Mouse (Mus musculus): Measurements from ENCODE around the gene Negr1. TPM values are rescaled to one million over a fixed set of nuclear protein-coding genes. Genes with fewer than 3 reads are reported as not detected.

Negr1 gene
- total RNA-seq, 2 experiments from 2014 or later = not detected

DNA sequence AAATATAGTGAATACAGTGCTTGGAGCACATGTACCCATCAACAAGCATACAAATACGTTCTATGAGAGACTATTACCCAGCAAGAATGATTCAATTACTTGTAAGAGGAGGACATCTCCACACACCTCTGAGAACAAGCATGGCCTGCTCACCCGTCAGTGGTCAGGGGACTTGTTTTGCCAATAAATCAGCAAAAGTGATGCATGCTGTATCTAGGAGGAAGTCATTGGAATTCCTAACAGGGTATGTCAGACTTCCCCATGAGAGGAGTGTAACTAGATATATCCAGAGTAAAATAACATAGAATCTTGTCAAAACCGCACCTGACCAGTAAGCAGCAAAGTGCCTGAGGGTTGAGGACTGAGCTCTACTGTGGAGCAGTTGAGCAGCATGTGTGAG lies 629.0 kb downstream of the Negr1 start:
- ATAC-seq (replicated peaks; ENCODE audit: low FRiP score, poor library complexity, severe bottlenecking) = no peak

- no peak for ATAC-seq (replicated peaks; ENCODE audit: low FRiP score, poor library complexity, severe bottlenecking)
Observed at GRCm38 (mm10) chr3:157192021-157192420, 630.4 kb downstream of the Negr1 start.

- no peak for ATAC-seq (replicated peaks; ENCODE audit: low FRiP score, poor library complexity, severe bottlenecking)
Observed at GRCm38 (mm10) chr3:157193141-157193540, 631.5 kb downstream of the Negr1 start.

DNA sequence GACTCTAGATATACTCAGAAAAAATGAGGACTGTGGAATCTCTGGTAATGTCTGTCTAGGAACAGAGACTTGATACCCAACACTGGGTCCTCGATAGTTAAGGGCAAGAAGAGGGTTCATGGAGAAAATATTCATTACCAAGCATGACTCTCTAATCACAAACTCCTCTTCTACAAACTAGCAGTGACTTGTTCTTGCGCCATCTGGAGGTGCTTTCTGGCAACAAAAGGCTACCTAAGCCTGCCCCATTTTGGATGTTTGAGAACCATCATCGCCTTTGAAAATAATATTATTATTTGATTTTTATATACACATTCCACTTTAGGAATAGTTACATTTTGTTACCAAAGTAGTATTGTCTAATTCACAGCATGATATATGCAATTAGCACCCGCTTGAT lies 637.1 kb downstream of the Negr1 start:
- ATAC-seq (replicated peaks; ENCODE audit: low FRiP score, poor library complexity, severe bottlenecking) = no peak

GRCm38 (mm10) chr3:157201726-157202125 lies 640.1 kb downstream of the Negr1 start:
- ATAC-seq (replicated peaks; ENCODE audit: low FRiP score, poor library complexity, severe bottlenecking) = no peak

DNA sequence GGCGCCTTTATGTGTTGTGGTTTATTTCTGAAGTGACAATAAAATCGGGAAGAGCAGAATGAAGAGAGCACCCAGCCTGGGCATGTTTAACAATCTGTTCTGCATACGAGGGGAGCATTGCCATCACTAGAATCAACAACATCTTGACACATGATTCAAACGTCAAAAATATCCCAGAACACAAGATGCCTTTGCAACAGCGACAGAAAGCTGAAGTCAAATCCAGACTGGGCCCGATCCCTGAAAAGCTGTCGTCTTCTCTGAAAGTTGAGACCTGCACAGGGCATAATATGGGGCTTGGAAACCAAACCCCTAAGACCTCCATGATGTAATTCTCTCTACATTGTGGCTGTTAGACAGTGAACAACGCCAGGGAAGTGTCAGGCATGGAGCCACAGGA lies 642.0 kb downstream of the Negr1 start:
- ATAC-seq (replicated peaks; ENCODE audit: low FRiP score, poor library complexity, severe bottlenecking) = no peak

DNA sequence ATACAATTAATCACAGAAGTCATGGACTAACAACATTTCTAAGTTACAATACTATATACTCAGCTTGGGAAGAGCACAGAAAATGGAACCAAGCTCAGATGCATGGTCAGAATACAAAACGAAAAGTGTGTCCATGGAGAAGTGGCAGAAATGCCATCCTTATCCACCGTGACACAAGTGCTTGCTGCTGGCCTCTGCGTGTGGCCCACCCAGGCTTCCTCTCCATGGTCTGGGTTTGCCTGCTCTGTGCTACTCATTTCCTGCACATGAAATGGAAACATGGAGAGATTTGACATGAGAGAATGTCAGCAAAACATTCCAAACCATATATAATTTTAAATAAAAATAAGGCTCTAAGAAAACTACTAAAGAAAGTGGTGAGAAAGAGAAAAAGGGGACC lies 645.2 kb downstream of the Negr1 start:
- no peak for ATAC-seq (replicated peaks; ENCODE audit: low FRiP score, poor library complexity, severe bottlenecking)

GRCm38 (mm10) chr3:157208966-157209365 lies 647.4 kb downstream of the Negr1 start:
- no peak for ATAC-seq (replicated peaks; ENCODE audit: low FRiP score, poor library complexity, severe bottlenecking)

- no peak for ATAC-seq (replicated peaks; ENCODE audit: low FRiP score, poor library complexity, severe bottlenecking)
Observed at GRCm38 (mm10) chr3:157209386-157209785, 647.8 kb downstream of the Negr1 start.

DNA sequence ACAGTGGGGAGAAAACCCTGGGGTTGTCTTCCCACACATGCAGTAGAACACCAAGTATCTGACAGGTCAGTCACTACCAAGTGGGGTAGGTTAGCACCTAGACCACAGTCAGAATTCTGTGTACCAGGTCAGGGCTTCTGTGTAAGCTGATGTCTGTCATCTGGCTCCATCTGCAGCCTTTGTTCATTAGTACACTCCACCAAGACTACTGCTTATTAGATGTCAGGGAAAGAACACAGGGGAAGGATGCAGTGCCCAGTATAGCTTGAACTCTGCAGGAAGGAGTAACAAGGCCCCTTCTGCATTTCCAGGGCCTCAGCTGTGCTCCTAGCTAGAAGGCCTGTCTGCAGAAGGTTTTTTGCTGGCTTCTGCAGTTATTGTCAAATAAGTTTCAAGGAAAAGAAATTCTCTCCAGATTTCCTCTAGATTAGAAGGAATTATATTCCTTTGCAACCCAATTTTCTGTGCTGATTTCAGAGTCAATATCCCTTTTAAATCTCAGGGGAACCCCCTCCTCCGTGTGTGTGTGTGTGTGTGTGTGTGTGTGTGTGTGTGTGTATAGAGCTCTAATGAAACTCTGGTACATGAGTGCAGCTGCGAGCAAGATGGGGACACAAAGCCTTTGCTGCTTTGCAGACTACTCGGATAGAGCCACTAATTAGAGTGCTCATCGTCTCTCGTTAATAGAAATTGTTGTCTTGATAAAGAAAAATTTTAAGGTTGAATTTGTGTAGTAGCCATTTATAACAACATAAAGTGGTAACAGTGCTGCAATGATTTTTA lies 654.5 kb downstream of the Negr1 start:
- ATAC-seq (replicated peaks; ENCODE audit: low FRiP score, poor library complexity, severe bottlenecking) = no peak

DNA sequence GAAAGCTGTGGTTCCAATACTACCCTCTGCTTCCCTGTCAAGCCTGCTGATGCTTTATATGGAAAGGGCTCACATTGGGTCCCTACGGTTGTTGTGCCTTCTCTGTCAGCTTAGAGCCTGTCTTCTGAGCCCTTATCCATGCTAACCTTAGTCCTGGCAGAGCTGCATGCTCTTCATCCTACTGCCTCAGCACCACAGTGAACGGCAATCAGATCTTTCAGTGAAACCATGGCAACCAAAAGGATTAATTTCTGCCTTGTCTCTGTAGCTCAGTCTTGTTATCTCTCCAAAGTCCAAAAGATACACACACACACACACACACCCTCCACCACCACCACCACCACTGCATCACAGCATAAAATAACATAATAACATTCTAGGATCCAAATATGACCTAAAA lies 656.2 kb downstream of the Negr1 start:
- no peak for ATAC-seq (replicated peaks; ENCODE audit: low FRiP score, poor library complexity, severe bottlenecking)

GRCm38 (mm10) chr3:157224920-157225319 lies 663.3 kb downstream of the Negr1 start:
- ATAC-seq (replicated peaks; ENCODE audit: low FRiP score, poor library complexity, severe bottlenecking) = no peak

DNA sequence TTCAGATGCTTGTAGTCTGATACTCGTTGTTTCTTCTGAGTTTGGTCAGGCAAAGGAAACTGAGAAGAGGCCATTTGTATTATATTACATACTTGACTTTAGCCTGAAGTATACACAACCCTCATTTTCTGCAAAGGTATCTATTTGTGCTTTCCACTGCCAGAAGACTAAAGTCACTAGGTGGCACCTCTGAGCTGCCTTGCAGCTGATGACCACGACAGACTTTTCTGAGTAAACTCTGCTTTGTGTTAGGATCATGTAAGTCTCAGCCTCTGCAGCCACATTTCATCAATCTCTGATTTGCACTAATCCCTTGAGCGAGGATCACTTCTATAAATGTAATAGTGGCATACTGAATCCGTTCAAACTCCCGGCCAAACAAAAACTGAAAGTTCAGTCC lies 671.1 kb downstream of the Negr1 start:
- no peak for ATAC-seq (replicated peaks; ENCODE audit: low FRiP score, poor library complexity, severe bottlenecking)

- no peak for ATAC-seq (replicated peaks; ENCODE audit: low FRiP score, poor library complexity, severe bottlenecking)
Observed at GRCm38 (mm10) chr3:157240240-157240639, 678.6 kb downstream of the Negr1 start.

- ATAC-seq (replicated peaks; ENCODE audit: low FRiP score, poor library complexity, severe bottlenecking) = no peak
Observed at GRCm38 (mm10) chr3:157255446-157255845, 693.9 kb downstream of the Negr1 start.

GRCm38 (mm10) chr3:157255863-157256262 lies 694.3 kb downstream of the Negr1 start:
- ATAC-seq (replicated peaks; ENCODE audit: low FRiP score, poor library complexity, severe bottlenecking) = no peak

- ATAC-seq (replicated peaks; ENCODE audit: low FRiP score, poor library complexity, severe bottlenecking) = no peak
Observed at GRCm38 (mm10) chr3:157268742-157269141, 707.1 kb downstream of the Negr1 start.

GRCm38 (mm10) chr3:157272379-157272778 lies 710.8 kb downstream of the Negr1 start:
- no peak for ATAC-seq (replicated peaks; ENCODE audit: low FRiP score, poor library complexity, severe bottlenecking)

GRCm38 (mm10) chr3:157274143-157274542 lies 712.5 kb downstream of the Negr1 start:
- no peak for ATAC-seq (replicated peaks; ENCODE audit: low FRiP score, poor library complexity, severe bottlenecking)

DNA sequence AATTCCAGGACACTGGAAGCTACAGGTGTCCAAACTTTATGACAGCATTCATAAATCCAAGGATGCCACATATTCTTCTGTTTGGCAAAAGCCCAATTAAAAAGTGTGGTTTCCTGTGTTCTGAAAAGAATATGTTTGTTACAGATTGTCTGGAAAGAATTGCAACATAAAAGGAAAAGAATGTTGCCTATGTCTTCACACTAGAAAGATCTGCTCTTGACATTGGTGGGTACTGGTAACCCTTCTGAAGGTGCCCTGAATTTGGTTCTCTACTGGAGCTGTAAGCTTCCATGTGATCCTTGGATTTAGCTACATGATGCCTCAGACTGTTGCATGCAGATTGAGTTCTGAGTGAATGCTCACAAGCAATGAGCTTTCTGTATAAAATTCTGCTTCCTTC lies 718.1 kb downstream of the Negr1 start:
- no peak for ATAC-seq (replicated peaks; ENCODE audit: low FRiP score, poor library complexity, severe bottlenecking)

DNA sequence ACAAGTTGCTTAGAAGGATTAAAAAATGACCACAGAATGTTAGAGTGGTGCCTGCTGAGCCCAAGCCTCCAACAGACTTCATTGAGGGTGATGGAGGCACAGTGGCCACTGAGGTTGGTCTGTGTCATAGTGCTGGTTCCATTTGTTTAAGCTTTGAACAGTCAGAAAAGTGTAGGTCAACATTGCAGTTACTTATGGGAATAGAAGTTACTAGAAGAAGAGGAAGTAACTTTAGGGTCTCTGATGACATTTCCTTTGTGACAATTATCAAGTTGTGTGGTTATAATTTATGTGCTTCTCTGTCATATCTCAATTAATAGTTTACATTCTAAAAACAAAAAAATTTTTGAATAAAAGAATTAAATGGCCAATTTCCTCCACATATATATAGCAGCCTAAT lies 719.7 kb downstream of the Negr1 start:
- ATAC-seq (replicated peaks; ENCODE audit: low FRiP score, poor library complexity, severe bottlenecking) = no peak

GRCm38 (mm10) chr3:157291286-157291685 lies 729.7 kb downstream of the Negr1 start:
- no peak for ATAC-seq (replicated peaks; ENCODE audit: low FRiP score, poor library complexity, severe bottlenecking)
